Mouse (Mus musculus) urinary bladder, postnatal 36 days (tissue): ENCODE results near the gene Sox6.

Source experiments
- DNase-seq, 2 experiments: peaks; one replicate each; pipeline ENCODE4 v3.0.0; 2022; ENCODE audit warnings: low spot score in 2 of 2, mixed read lengths in 1 of 2

Sox6 gene

DNA sequence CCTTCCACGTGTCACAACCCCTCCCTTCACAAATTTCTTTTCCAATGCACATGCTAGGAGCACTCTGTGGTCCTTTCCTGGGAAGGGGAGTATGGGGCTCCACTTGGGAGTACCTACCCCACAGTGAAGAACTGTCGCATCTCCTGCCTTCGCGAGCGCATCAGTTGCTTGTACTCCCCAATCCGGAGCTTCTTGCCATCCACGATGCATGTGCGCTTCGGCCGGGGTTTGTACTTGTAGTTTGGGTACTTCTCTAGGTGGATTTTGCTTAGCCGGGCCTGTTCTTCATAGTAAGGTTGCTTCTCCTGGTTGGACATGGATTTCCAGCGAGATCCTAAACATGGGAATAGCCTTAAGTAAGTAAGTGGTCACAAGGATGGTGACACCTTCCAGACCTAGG, 552.2 kb downstream of the Sox6 start:
- no peak for DNase-seq

DNA sequence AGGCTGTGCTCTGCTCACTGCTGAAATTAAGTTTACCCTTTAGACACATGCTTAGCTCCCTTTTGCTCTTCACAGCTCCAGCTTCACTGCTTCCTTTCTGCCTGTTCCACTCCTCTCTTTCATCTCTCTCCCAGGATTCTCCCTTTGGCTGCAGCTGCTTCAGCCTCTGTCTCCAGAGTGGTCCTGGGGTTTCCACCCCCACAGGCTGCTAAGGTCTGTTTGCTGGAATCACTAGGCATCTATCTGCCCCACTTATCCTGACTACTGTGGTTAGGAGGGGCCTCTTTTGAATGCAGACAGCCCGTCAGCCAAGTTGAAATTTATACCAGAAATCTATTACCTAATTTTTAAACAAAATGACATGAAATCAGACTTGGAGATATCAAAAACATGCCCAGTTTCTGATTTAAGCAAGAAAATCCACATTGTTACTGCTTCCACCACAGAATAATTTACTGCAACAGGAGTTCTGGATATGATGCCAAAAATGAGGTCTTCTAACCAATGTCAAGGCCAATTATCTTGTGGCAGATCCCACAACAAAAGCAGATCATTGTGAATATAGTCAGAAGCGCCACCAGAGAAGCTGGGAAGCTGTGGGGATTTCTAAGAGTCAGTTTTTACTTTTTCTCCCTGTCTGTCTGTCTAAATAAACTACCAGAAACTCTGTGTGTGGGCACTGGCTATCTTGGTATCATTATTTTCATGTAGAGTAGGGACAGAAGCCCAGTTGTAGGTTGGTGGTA, 552.8 kb downstream of the Sox6 start:
- no peak for DNase-seq

- no peak for DNase-seq
Measured at GRCm38 (mm10) chr7:115477763-115478162, 560.8 kb downstream of the Sox6 start.

DNA sequence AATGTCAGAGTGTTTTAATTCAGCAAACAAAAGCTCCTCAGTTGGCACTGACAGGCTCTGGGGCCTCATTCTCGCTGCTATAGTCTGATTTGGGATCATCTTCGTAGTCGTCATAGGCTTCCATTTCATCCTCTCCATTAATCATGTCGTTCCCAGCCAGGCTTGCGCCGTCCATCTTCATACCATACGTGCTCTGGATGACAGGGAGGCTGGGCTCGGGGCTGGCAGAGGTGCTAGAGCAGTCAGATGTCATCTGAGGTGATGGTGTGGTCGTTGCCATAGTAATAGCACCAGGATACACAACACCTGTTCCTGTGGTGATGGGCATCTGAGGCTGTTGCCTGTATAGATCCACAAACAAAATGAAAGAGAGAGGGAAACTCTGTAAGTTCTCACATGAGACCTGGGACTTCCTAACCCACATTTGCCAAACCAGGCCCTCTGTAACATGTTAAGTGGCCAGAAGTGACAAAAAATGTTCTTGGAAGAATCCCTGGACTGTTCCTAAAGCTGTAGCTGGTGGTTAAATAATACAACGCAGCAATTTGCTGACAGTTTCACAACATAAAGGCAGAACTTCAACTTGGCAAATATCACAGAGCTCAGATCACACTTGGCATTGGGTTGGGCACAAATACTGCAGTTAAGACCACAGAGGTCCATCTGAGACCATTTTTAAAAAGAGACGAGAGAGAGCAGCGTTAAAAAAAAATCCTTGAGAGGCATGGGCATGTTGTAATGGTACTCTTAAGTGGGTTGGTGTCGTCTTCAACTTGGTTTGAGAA, 561.5 kb downstream of the Sox6 start:
- DNase-seq, result no peak

DNA sequence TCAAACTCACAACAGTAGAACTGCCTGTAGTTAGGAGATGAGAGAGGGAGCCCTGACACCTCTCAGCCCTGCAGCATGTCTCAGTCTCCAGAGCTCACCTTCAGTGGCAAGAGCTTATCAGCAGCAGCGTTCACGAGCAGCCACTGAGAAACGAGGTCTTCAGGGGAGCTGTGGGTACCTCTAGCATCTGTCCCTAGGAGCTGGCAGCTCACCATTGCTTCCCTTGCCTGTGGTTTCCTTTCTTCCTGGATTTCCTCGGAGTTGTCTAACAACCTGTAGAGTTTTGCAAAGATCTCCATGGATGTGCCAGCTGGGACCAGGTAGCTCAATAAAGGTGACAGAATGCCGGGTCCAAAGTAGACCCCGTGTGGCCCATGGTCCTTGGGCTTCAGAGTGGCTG, 563.4 kb downstream of the Sox6 start:
- no peak for DNase-seq

DNA sequence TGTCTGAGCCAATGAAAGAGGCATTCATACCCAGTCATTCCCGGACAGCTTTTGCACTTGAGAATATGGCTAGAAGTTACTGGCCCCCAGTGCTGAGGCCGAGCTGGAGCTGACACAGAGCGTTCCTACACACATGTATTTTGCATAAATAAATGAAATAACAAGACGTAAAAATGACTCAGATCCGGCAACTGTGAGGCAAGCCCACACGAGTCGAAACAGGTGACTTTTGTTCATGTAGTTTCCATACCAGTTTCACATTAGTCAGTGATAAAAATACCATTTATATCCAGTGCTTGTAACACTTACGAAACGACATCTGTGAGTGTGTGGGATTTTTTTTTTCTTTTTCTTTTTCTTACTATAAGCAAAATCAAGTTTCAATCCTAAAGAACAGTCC, 564.5 kb downstream of the Sox6 start:
- peak in 1 of 2 experiments; percentile 23 for DNase-seq

GRCm38 (mm10) chr7:115472850-115473249, 565.7 kb downstream of the Sox6 start:
- DNase-seq, result no peak

- DNase-seq, result no peak
Measured at GRCm38 (mm10) chr7:115471521-115471920, 567.1 kb downstream of the Sox6 start.

DNA sequence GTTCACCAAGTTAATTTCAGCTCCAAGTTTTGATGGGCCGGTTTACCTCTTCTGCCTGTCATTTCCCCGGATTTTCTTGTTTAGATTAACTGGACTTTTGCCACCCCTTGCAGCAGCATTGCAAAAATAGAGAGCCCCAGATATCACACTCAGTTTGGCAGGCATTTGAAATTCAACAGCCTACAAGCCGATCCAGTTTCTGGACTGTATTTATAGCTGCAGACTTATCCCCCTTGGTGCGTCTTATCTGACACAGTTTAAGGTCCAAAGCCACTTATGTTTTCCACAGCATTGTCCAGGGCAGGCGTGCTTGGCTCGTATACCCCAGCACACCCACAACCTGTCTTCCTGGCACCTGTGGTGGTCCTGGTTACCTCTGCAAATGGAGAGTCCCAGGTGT, 571.8 kb downstream of the Sox6 start:
- no peak for DNase-seq

- DNase-seq, result no peak
Measured at GRCm38 (mm10) chr7:115463367-115463766, 575.2 kb downstream of the Sox6 start.

GRCm38 (mm10) chr7:115462276-115462675, 576.3 kb downstream of the Sox6 start:
- no peak for DNase-seq

DNA sequence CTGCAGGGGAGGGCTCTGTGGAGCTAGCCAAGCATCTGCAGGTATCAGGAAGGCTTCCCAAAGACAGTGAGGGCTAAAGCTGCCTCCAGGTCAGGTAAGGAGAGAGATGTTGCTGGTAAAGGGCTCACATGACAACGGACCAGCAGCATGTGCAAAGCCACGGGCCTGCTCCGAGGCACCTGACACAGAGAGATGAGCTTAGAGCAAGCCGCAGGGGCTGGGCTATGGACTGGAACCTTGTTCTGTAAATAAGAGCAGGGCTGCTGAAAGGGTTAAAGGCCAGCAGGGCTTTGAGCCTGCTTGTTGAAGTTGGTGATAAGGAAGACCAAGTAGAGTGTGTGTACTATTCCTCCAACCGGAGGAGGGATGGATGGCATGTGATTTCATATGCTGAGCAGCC, 583.6 kb downstream of the Sox6 start:
- no peak for DNase-seq

- no peak for DNase-seq
Measured at GRCm38 (mm10) chr7:115453713-115454073, 584.9 kb downstream of the Sox6 start.

GRCm38 (mm10) chr7:115453042-115453712, 585.4 kb downstream of the Sox6 start:
- peak in 1 of 2 experiments; percentile 21 for DNase-seq

GRCm38 (mm10) chr7:115450431-115451195, 588.0 kb downstream of the Sox6 start:
- DNase-seq, result no peak

DNA sequence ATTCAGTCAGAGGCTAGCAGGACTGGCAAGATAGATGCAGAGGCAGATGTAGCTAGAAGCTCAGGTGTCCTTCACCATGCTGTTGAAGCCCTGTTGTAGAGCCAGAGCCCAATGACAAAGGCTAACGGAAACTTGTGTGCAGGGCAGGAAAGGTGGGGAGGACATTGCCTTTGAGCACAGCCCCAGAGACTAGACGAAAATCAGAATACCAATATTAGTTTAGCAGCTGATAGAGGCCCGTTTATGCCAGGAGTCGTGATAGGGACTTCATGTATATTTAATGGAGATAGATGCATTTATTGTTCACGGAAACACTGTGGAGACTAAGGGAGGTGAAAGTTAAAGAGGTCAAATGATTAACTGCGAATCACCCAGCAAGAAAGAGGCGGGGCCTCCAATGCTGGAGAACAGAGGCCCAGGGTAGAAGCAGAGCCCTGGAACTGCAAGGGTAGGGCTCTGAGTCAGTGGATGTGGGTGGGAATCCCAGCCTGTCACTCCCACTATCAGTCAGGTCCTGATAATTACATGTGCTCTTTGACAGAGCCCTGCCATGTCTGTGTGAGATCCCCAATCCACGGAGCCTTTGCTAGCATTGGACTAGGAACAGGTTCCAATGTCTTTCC, 590.1 kb downstream of the Sox6 start:
- DNase-seq, result no peak

GRCm38 (mm10) chr7:115447091-115447490, 591.5 kb downstream of the Sox6 start:
- no peak for DNase-seq

GRCm38 (mm10) chr7:115446481-115447016, 592.0 kb downstream of the Sox6 start:
- DNase-seq, result peak in 1 of 2 experiments; percentile 21

DNA sequence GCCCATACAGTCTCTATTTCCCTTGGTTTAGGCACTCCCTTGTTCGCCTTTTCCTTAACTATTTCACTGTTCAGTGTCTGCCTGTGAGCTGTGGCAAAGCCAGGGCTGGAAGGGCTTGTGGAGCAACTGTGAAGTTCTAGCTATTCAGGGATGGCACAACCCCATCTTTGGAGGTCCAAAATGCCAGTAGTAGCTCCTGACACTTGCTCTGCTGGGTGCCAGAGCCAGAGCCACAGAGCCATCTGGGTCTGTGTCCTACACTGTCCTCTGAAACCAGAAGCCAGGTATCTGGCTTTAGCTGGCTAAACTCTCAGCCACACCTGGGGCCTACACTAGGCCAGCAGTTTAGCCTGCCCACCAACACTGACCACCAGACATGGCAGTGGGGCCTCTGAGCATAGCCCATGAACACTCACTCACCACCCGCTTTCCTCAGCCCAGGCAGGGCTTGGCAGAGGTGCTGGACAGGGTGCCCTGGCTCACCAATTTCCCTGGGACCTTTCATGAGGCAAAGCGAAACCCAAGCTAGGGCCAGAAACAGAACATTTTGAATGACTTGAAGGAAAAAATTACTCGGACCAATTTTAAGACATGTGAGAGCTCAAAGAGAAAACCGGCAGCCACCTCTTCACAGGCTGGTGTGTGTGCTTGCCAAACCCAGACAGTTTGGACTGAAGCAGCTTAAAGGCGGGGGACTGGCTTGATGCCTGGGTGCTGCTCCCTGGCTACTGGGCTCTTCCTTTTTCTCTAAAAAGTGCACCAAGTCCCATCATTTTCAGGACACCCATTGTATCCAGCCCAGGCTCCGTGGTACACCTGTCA, 612.2 kb downstream of the Sox6 start:
- DNase-seq, result no peak

DNA sequence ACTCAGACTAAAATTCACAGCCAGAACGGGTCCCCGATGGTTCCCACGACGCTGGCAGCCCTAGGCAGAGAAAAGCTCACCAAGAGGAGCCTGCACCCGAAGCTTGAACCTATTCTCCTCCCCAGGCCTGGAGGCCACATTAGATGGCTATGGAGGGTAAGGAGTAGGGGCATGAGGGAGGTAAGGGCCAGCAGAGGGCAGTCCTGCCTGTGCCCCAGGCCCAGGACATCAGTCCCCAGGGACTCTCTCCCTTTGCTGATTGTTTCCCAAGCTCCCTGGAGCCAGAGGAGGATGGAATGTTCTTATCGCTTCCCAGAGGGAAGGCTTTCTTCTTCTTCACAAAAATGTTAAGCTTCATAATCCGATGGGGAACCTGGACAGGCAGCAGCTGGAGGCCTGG, 615.8 kb downstream of the Sox6 start:
- DNase-seq, result no peak
